Mouse (Mus musculus) kidney, adult 10 weeks (tissue): Measurements from ENCODE around the gene Il27ra. TPM values are rescaled to one million over a fixed set of nuclear protein-coding genes. Genes with fewer than 3 reads are reported as not detected.

ENCODE experiments used
- polyA plus RNA-seq: library from polyadenylated mRNA; stranded (reverse); fragments of 350-450 nt; fragmentation: Illumina TruSeq; extraction: RNeasy Lipid Tissue Mini Kit (QIAGEN cat#74804); gene quantifications from one replicate; pipeline ENCODE4 v1.2.3, GENCODE M21; 2014; ENCODE audit warnings: low read depth, low replicate concordance

Il27ra gene
- not detected for polyA plus RNA-seq

DNA sequence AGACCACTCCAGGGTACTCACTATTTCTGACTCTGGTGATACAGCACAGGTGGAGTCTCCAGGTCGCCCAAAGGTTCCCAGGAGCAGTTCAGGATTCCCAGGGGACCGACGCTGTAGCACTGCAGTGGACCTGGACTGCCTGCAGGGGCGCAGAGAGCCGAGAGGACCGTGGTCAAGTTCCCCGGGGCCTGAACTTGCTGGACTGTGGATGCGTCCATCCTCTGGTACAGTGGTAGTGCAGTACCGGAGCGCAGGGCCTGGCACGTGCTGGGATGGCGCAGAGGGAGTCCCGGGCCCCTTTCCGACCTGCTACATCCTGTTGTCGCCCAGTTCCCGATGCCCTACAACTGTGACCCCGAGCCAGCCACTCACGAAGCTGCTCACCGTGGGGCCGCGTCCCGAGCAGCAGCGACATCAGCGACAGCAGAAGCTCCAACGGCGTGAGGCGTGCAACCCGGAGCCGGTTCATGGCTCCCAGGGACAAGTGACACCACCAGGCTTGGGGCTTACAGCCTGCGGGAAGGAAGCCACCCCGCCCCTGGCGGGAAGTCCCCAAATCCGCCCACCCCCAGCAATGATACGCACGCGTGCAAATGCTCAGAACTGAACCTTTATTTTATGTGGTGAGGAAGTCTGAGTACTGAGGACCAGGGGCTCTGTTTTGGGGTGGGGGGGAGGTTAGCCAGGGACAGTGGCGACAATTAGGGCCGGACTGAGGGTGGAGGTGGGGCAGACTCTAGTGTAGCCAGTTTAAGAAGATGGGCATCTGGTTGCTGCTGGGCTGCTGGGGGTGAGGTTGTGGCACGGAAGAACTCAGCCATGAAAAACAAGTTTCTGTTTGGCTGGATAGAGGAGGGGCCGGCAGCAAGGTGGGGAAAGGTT, at the start of gene Il27ra:
Gene Il27ra, minus strand, starts transcription at position 524 of the 882 bp plus-strand sequence.

GRCm38 (mm10) chr8:84066291-84066930, 24.0 kb upstream of the Il27ra start, which contains the start of gene Rfx1:
TSS of gene Rfx1 (plus strand) at chr8:84066834.

DNA sequence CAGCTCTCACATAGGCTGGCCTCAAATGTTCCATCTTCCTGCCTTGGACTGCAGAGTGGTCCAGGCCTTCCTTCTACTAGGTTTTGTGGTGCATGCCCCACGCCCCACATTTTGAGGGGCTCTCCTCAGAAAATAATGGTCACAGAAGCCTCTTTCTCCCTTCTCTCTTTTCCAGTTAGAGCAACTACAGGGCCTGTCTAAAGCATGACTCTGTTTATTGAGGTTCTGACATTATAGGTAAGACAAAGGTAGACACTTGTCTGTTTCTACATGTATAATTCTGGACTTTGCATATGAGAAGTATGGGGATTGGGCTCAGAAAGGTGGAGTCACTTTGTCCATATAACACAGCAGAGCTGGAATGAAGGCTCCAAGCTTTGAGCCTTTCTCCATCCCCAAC, 22.6 kb upstream of the Il27ra start, which contains the start of gene Gm10643:
Gene Gm10643, minus strand, starts transcription at position 101 of the 400 bp plus-strand sequence.

GRCm38 (mm10) chr8:84044900-84045299, 2.5 kb upstream of the Il27ra start, which contains the start of gene Rln3:
TSS of gene Rln3 (minus strand) at chr8:84045000.

GRCm38 (mm10) chr8:84021096-84021495, 21.3 kb downstream of the Il27ra start, which contains the start of gene Palm3:
TSS of gene Palm3 (plus strand) at chr8:84021471.

GRCm38 (mm10) chr8:84011705-84012498, 30.5 kb downstream of the Il27ra start, which contains the start of gene 2210011C24Rik:
TSS of gene 2210011C24Rik (minus strand) at chr8:84012171.

GRCm38 (mm10) chr8:84001281-84002000, 40.9 kb downstream of the Il27ra start, which contains the start of gene 1700067K01Rik:
TSS of gene 1700067K01Rik (plus strand) at chr8:84001502.

GRCm38 (mm10) chr8:83997511-83998141, 44.8 kb downstream of the Il27ra start, which contains the start of gene Samd1:
TSS of gene Samd1 (plus strand) at chr8:83997672.

Other genes with a start within 250 kb of the Il27ra start
- gene Adgrl1, start 142.5 kb downstream of the Il27ra start, polyA plus RNA-seq, result 1.1 TPM
- gene Gm10644, start 87.4 kb downstream of the Il27ra start, polyA plus RNA-seq, result 0.36 TPM
- gene Asf1b, start 87.1 kb downstream of the Il27ra start, polyA plus RNA-seq, result 0.65 TPM
- gene Prkaca, start 69.6 kb downstream of the Il27ra start, polyA plus RNA-seq, result 18.3 TPM
- 2.6 TPM for gene Samd1, start 44.9 kb downstream of the Il27ra start, polyA plus RNA-seq
- gene 1700067K01Rik, start 41.1 kb downstream of the Il27ra start, polyA plus RNA-seq, result not detected
- gene 2210011C24Rik, start 30.4 kb downstream of the Il27ra start, polyA plus RNA-seq, result 17.9 TPM
- 8.4 TPM for gene Palm3, start 21.1 kb downstream of the Il27ra start, polyA plus RNA-seq
- not detected for gene Rln3, start 2.4 kb upstream of the Il27ra start, polyA plus RNA-seq
- 3.2 TPM for gene Gm10643, start 22.5 kb upstream of the Il27ra start, polyA plus RNA-seq
- gene Rfx1, start 24.2 kb upstream of the Il27ra start, polyA plus RNA-seq, result 0.89 TPM
- gene Dcaf15, start 62.2 kb upstream of the Il27ra start, polyA plus RNA-seq, result 1.6 TPM
- gene Podnl1, start 83.4 kb upstream of the Il27ra start, polyA plus RNA-seq, result not detected
- gene Cc2d1a, start 105.3 kb upstream of the Il27ra start, polyA plus RNA-seq, result 0.24 TPM
- not detected for gene 4930432K21Rik, start 105.4 kb upstream of the Il27ra start, polyA plus RNA-seq
- gene Nanos3, start 142.6 kb upstream of the Il27ra start, polyA plus RNA-seq, result not detected
- not detected for gene Zswim4, start 194.5 kb upstream of the Il27ra start, polyA plus RNA-seq
- 2.1 TPM for gene D8Ertd738e, start 207.1 kb upstream of the Il27ra start, polyA plus RNA-seq
- gene Mri1, start 214.7 kb upstream of the Il27ra start, polyA plus RNA-seq, result 1.8 TPM
- 0.32 TPM for gene Ccdc130, start 227.8 kb upstream of the Il27ra start, polyA plus RNA-seq